Mouse (Mus musculus) kidney, postnatal 36 days (tissue): Measurements from ENCODE around the gene Tcaf2.

Experiments used
- DNase-seq, 2 experiments: peaks; one replicate each; pipeline ENCODE4 v3.0.0; 2021 to 2022; ENCODE audit warnings: mixed read lengths in 2 of 2

The Tcaf2 gene

GRCm38 (mm10) chr6:42644912-42645549 lies at the start of gene Tcaf2:
Tcaf2 (minus strand) TSS chr6:42645254.
- DNase-seq = peak; percentile 92

DNA sequence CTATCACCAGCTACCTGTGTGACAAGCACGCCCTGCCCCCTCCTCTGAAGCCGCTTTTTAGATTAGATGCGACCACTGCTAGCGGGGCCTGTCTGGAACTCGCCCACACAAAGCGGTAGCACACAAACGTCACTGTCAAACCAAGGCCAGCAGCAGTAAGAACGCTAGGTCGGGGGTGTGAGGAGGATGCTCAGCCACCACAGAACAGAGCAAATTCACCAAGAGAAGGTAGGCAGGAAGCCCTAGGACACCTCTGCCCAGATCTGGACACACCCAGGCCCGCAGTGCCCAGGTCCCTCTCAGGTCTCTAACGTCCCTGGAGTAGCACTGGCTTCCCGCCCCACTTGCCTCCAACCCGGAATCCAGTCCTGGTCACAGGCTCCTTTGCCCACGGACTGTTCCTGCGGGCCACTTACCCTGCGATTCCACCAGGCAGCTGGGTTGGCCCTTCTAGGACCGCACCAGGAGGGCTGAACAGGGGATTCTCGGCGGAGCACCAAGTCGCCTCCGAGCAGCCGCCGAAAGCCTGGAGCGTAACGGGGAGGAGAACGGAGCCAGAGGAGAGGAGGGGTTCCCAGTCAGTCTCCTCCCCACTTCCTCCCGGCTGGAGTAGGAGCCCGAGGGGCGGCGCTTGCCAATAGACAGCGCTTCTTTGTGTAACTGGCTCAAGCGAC lies 47.6 kb upstream of the Tcaf2 start:
- DNase-seq = peak; percentile 88

- DNase-seq = peak; percentile 92 to 93
These were observed 47.1 kb upstream of the Tcaf2 start for GRCm38 (mm10) chr6:42692154-42692516.

- DNase-seq = no peak
These were observed 44.7 kb upstream of the Tcaf2 start for GRCm38 (mm10) chr6:42689761-42690160.

GRCm38 (mm10) chr6:42687907-42688306 lies 42.9 kb upstream of the Tcaf2 start:
- no peak for DNase-seq

DNA sequence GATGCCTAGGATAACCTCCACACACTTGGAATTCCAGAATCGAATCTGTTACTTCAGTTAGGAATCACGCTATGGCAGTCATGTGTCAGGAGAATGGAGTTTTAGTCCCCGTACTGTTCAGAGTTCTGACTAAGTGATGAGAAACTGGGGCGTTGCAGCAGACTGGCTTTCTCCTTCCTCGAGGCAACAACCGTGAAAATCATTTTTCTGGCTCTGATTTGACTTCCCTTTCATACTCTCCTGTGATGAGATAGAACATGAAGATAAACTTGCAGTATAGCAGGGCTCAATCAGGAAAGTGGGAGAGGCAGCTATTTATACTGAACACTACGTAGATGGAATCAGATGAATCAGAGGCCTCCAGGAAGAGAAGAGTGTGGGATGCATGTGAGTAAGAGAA lies 35.0 kb upstream of the Tcaf2 start:
- no peak for DNase-seq

DNA sequence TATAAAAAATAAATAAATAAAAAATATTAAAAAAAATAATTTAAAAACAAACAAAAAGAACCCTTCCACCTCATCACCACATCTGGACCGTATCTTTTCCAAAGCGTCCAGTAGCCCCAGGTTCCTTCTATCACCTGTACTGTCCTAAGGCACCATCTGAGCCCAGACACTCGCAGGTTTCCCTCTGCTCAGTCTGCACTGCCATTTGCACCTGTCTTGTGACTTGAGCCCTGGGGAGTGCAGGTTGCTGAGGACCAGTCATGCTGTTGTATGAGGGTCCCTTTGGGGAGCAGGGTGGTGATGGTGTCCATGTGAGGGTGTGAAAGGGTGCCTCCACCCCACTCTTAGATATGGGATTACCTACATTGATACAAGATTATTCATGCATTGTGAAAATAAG lies 31.0 kb upstream of the Tcaf2 start:
- no peak for DNase-seq

GRCm38 (mm10) chr6:42671767-42672166 lies 26.7 kb upstream of the Tcaf2 start:
- no peak for DNase-seq

DNA sequence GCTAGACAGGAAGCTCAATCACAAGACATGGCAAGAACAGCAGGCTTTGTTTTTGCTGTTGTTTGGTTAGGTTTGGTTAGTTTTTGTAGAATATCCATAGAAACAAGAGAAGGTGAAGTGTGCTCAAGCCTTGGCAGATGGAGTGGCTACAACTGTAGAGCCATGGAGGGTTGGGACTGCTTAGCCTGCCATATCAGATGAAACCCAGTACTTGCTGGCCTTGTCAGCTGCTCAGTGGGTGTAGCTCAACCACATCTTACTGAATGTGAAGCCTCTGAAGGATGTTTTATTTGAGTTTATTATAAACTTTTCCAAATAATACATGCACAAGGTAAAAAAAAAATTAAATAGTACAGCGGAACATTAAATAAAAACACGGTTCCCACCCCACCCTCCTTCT lies 22.7 kb upstream of the Tcaf2 start:
- no peak for DNase-seq

GRCm38 (mm10) chr6:42661739-42662138 lies 16.7 kb upstream of the Tcaf2 start:
- no peak for DNase-seq

DNA sequence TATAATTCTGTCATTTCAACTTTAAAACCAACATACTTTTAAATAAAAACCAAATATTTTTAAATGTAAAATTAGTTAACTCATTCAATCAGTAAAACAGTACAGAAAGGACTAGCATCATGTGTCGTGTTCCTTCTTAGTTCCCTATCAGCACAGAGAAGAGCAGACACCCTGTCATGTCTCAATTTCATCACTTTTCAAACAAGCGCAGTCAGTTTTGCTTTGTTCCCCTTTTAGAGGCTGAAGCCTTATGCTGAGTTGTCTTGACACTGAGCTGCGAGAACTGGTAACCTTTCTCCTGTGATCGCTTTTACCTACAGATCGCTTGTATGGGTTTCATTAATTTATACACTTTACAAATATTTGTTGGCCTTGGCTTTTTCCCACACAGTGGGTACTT lies 10.7 kb downstream of the Tcaf2 start:
- no peak for DNase-seq

DNA sequence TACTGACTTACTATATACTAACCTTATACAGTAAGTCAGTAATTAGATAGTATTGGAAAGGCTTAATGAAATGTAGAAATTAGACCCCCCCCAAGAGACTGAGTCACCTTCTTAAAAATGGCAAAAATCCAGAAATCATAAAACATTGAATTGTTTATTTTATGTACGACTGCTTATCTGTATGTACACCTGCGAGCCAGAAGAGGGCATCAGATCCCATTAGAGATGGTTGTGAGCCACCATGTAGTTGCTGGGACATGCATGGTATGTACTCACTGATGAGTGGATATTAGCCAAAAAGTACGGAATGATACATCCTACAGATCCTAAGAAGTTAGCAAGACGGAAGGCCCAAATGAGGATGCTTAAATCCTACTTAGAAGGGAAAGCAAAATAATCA lies 13.7 kb downstream of the Tcaf2 start:
- DNase-seq = peak in 1 of 2 experiments; percentile 7

DNA sequence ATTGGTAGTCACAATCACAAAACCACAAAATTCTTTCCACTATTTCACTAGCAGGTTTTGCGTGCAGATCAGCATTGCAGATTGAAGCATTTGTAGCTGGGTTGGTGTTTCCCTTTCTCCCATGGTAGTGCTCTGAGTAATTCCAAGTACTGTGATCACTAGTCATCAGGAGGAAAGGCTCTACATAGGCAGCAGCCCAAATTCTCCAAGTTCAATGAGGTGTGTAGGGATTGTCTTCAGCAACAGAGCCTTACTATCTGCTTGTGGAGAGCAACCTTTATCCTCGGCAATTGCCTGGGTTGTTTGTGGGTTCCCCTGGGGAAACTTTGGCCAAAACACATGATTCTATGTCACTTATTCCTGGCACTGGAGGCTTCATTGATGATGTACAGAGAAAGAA lies 28.1 kb downstream of the Tcaf2 start:
- no peak for DNase-seq

DNA sequence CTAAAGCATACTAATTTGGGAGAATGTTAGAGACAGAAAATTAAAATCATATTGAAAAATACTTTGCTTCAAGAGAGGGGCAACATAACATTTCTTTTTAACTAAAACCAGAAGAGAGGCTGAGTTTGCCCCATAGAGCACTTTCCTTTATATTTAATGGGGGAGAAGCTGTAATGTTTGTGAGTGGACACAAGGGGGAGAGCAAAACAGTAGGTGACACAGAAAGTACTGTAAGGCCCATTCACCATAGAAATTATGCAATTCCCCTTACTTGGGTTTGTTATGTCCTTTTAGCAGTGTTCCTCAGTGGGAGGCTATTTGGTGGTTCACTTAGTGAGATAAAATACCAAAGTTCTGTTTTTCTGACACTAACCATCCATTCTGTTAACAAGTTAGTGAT lies 32.8 kb downstream of the Tcaf2 start:
- DNase-seq = peak in 1 of 2 experiments; percentile 17

- no peak for DNase-seq
These were observed 34.0 kb downstream of the Tcaf2 start for GRCm38 (mm10) chr6:42610954-42611522.

GRCm38 (mm10) chr6:42597592-42597991 lies 47.5 kb downstream of the Tcaf2 start, which contains the start of gene Tcaf3:
Tcaf3 (minus strand) TSS chr6:42597692.
- no peak for DNase-seq

DNA sequence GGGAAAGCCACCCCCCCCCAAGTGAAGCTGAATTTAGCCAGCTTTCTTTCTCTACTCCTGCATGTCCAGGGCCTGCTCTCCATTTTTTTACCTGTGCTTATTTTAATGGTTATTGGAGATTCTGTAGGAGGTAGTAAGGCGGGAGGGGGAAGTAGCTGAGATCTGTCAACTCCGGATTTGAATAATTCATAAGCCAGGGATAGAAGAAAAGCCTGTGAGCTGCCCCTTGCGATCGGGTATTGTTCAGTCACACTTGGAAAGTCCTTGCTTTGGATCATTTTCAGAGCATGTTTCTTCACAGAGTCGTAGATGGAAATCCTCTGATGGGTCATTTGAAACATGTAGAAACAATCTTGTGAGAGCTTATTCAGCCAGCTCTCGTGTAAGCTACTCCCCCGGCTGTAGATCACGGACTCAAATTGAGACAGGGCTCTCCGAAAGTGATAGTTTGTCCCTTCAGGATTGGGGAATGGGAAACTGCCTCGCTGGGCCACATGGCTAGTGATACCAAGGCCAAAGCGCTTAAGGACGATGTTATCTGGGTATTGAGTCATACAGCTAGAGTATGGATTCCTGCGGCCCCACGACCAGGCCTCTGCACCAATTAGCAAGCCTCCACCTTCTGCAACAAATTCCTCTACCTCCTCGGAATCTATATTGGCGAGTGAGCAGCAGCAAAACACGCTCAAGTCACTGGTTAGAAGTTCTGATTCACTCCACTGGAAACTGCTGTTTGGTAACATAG lies 51.7 kb downstream of the Tcaf2 start:
- no peak for DNase-seq

- DNase-seq = no peak
These were observed 58.5 kb downstream of the Tcaf2 start for GRCm38 (mm10) chr6:42586569-42586968.

DNA sequence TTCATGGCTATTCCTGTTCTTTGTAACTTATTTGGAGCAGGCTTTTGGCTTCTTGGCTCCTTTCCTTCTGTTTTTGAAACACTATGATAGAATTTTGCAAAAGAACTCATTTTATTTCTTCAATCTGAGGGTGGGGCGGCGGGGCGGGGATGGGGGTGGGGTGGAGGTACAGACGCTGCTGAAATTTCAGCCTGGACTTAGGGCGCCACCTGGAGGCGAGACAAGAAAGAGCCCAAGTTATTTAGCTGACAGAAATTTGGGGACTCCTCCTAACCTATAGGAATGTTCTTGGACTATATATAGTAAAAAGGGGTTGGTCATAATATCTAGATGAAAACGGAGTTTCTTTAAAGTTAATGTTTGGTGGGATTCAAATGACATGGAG lies 61.6 kb downstream of the Tcaf2 start:
- DNase-seq = peak; percentile 38 to 82

GRCm38 (mm10) chr6:42582741-42583487 lies 62.1 kb downstream of the Tcaf2 start:
- DNase-seq = no peak

- DNase-seq = no peak
These were observed 66.4 kb downstream of the Tcaf2 start for GRCm38 (mm10) chr6:42578678-42579077.

DNA sequence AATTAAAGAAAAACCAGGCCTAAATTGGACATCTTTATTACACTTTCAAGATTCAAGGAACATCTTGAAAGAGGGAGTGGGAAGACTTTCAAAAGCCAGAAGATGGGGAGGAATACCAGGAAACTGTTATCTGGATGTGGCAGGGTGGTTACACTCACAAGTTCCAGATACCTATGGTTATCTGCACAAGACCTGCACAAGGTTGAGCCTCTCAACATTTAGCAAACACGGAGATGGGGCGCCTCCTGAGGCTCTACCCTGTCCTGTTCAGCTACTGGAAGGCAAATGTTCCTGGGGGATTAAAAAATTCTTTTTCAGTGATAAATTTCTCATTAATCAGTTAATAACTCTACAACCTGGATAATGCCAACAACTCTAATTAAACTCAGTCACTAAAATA lies 67.6 kb downstream of the Tcaf2 start:
- no peak for DNase-seq
